Mouse (Mus musculus): ENCODE measurements at regions not wholly inside any gene's neighbourhood (a gene's known extent, or its start where the extent isn't known, plus 50 kb on each side); places are given as distances from the start of the nearest gene placed in this dataset.

GRCm38 (mm10) chr3:101654720-101655119, 50.2 kb upstream of the Atp1a1 start:
- no peak for TF ChIP-seq POLR2A (IDR thresholded peaks at IDR 0.05; ENCODE audit: low read depth, low read length)
- no peak for TF ChIP-seq CTCF (IDR thresholded peaks at IDR 0.05; ENCODE audit: extremely low read depth, insufficient read depth, insufficient read length, insufficient replicate concordance)
